Mouse (Mus musculus) ES-E14 (cell line): ENCODE results near the gene Uqcrh.

Source experiments
- CHD2 ChIP-seq: IDR thresholded peaks from 2 replicates; pipeline ENCODE4 v1.6.1; 2014; ENCODE audit warnings: mild to moderate bottlenecking, low read depth, low read length, inconsistent platforms
- HCFC1 ChIP-seq: IDR thresholded peaks from 2 replicates; pipeline ENCODE4 v1.6.1; 2012; ENCODE audit warnings: low read length, inconsistent platforms, borderline replicate concordance; ENCODE audit not compliant: insufficient read depth
- ZC3H11A ChIP-seq: IDR thresholded peaks from 2 replicates; pipeline ENCODE4 v1.6.1; 2012; ENCODE audit warnings: low read depth, mild to moderate bottlenecking, inconsistent platforms, low read length, borderline replicate concordance
- ZNF384 ChIP-seq: IDR thresholded peaks from 2 replicates; pipeline ENCODE4 v1.6.1; 2012; ENCODE audit warnings: low read depth, low read length, inconsistent platforms

GRCm38 (mm10) chr4:116075631-116076368 lies 929 bp upstream of the Uqcrh start:
- TF ChIP-seq ZC3H11A (no peak), CHD2 (no peak), HCFC1 (no peak), ZNF384 (no peak)
